Mouse (Mus musculus) lung, postnatal 36 days (tissue): ENCODE data around the gene Gm4869.

ENCODE experiments used
- DNase-seq: peaks from one replicate; pipeline ENCODE4 v3.0.0; 2022; ENCODE audit warnings: mixed read lengths

Gm4869 gene

DNA sequence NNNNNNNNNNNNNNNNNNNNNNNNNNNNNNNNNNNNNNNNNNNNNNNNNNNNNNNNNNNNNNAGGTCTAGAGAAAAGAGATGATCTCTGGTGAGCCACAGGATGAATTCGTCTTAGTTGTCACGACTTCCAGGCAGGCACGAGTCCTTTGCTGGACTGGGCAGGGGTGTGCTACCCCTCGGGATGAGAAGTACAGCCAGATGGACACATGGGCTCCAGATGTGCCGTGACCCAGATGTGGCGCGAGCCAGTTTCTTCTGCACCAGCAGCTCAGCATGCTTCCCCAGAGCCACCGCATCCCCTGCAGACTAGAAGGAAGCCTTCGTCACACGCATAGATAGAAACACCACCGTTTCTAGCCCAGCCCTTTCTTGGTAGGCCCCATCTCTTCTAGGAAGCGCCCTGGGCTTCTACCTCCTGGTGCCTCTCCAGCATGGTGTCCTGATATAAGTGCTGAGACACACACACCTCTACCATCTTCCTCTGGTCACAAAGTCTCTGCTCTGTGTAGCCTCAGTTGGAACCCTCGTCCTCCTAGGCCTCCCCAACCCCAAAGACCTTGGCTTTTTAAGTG lies 92.8 kb downstream of the Gm4869 start:
- no peak for DNase-seq

DNA sequence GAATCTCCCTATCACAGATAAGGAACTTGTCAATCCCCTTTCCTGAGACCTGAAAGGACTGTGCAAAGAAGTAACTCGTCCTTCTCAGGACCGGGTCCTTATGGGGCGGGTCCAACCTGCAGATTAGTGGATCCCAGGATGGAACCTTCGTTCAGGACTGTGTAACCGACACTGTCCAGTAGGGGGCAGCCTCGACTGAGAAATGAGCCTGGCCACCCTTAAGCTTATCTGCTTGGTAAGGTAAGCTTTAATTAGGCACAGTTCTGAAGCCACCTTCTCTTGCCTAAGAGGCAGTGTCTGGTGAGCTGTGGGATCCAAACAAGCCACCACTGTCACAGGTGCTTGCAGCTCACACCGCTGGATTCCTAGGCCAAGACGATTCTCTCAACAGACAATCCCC lies 94.7 kb downstream of the Gm4869 start:
- DNase-seq = peak; percentile 90

DNA sequence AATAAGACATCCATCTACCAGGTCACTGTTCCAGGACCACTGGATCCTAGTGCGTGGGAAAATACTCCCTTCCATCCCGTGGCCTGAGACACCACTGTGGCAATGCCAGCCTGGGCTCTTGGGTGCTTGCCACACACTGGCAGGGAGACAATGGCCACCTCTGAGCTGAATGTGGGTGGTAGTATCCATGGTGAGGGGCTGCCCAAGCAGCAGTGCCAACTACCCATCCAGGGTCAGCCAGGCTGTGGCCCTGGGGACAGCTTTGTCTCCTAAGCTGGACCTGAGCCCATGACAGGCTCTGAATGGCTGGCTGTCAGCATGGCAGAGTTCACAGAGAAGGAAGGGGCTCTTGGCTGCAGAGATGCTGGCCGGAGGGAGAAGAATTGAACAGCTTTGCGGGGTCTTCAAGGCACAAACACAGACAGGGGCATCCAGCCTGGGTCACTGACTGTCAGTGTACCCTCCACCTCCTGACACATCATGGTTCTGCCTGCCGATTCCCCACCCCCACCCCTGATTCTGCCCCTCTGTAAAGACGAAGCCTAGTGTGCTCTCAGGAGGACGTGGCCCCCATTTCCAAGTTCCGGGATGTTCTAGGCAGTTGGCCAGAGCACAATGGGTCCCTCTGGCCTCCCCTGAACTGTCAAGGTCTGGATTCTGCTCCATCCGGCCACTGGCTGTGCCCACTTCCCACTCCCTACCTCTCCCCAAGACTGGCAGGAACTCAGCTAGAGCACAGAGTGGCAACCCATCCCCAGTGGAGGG lies 97.5 kb downstream of the Gm4869 start:
- DNase-seq = no peak
